Mouse (Mus musculus) spleen, postnatal 10 days (tissue): Measurements from ENCODE around the gene Eif4g1.
"Not testable (repeated sequence)": the region's sequence is repeated elsewhere in the genome, so short reads cannot be mapped to it uniquely, and the experiment has no call there.

Experiments
- DNase-seq, 2 experiments: peaks; one replicate each; pipeline ENCODE4 v3.0.0; 2021 to 2022; ENCODE audit warnings: low spot score in 2 of 2

Gene Eif4g1

GRCm38 (mm10) chr16:20668013-20668412, at the start of gene Eif4g1:
Gene Eif4g1, plus strand, starts transcription at chr16:20668313.
- DNase-seq: not testable (repeated sequence)

GRCm38 (mm10) chr16:20619541-20620398, 48.3 kb upstream of the Eif4g1 start:
- peak; percentile 21 to 52 for DNase-seq

- no peak for DNase-seq
Measured at GRCm38 (mm10) chr16:20620399-20620735, 47.7 kb upstream of the Eif4g1 start.

- DNase-seq: peak; percentile 37 to 40
Measured at GRCm38 (mm10) chr16:20620751-20621190, 47.3 kb upstream of the Eif4g1 start.

GRCm38 (mm10) chr16:20621191-20621990, 46.7 kb upstream of the Eif4g1 start, which contains the start of gene Camk2n2:
Gene Camk2n2, minus strand, starts transcription at chr16:20621287.
- peak; percentile 50 to 66 for DNase-seq

GRCm38 (mm10) chr16:20621991-20622685, 46.0 kb upstream of the Eif4g1 start:
- DNase-seq: peak; percentile 20 to 46

GRCm38 (mm10) chr16:20623211-20623610, 44.9 kb upstream of the Eif4g1 start:
- no peak for DNase-seq

- no peak for DNase-seq
Measured at GRCm38 (mm10) chr16:20628871-20629391, 39.2 kb upstream of the Eif4g1 start.

GRCm38 (mm10) chr16:20629731-20630634, 38.1 kb upstream of the Eif4g1 start, which contains the start of gene Ece2:
Gene Ece2, plus strand, starts transcription at chr16:20629828.
- DNase-seq: no peak

- DNase-seq: no peak
Measured at GRCm38 (mm10) chr16:20637410-20637809, 30.7 kb upstream of the Eif4g1 start.

GRCm38 (mm10) chr16:20638367-20638766, 29.7 kb upstream of the Eif4g1 start:
- DNase-seq: no peak

- peak; percentile 28 to 60 for DNase-seq
Measured at GRCm38 (mm10) chr16:20642161-20642560, 26.0 kb upstream of the Eif4g1 start.

- no peak for DNase-seq
Measured at GRCm38 (mm10) chr16:20643911-20644310, 24.2 kb upstream of the Eif4g1 start.

- peak; percentile 99 for DNase-seq
Measured at GRCm38 (mm10) chr16:20651076-20651946, 16.8 kb upstream of the Eif4g1 start, which contains the start of gene Psmd2. Gene Psmd2, plus strand, starts transcription at chr16:20651652.

- no peak for DNase-seq
Measured at GRCm38 (mm10) chr16:20651947-20652310, 16.2 kb upstream of the Eif4g1 start.

- no peak for DNase-seq
Measured at GRCm38 (mm10) chr16:20653315-20653714, 14.8 kb upstream of the Eif4g1 start.

GRCm38 (mm10) chr16:20657661-20658060, 10.5 kb upstream of the Eif4g1 start:
- no peak for DNase-seq

- no peak for DNase-seq
Measured at GRCm38 (mm10) chr16:20670291-20670690, 2.2 kb downstream of the Eif4g1 start.

- DNase-seq: no peak
Measured at GRCm38 (mm10) chr16:20671886-20672285, 3.8 kb downstream of the Eif4g1 start.

GRCm38 (mm10) chr16:20672500-20672902, 4.4 kb downstream of the Eif4g1 start:
- DNase-seq: peak; percentile 93 to 96
